Mouse (Mus musculus): ENCODE results near the gene S1pr4. TPM values are rescaled to one million over a fixed set of nuclear protein-coding genes. Genes with fewer than 3 reads are reported as not detected.
A peak's percentile ranks its signal among the peaks of the same experiment; 100 is the strongest.

Gene S1pr4
- polyA plus RNA-seq, 1 experiment from 2014 or later: 0.65 TPM

GRCm38 (mm10) chr10:81466881-81467280 lies 33.1 kb downstream of the S1pr4 start:
- Histone ChIP-seq H3K4me3 (no peak overlapping the region), H3K27ac (no peak overlapping the region), H3K36me3 (peaks cover 18% of the 10 kb centered on the region; the same call in 1 of the 2 replicates), H3K9ac (no peak overlapping the region), H3K4me2 (replicated peaks) (no peak overlapping the region), H3K27me3 (peaks cover 68% of the 10 kb centered on the region), H3K9me3 (replicated peaks) (no peaks in the 10 kb centered on the region), H3K4me1 (peaks cover 18% of the 10 kb centered on the region)
- WGBS: 68% methylated on average over 14 of the region's 14 CpGs
- ATAC-seq (ENCODE audit: low FRiP score): no peak

GRCm38 (mm10) chr10:81466066-81466465 lies 33.9 kb downstream of the S1pr4 start:
- Histone ChIP-seq H3K4me2 (replicated peaks) (no peak overlapping the region), H3K4me1 (peaks cover 14% of the 10 kb centered on the region), H3K27ac (no peak overlapping the region), H3K9ac (no peak overlapping the region), H3K4me3 (no peak overlapping the region), H3K36me3 (peaks cover 21% of the 10 kb centered on the region; the same call in 1 of the 2 replicates), H3K9me3 (replicated peaks) (no peaks in the 10 kb centered on the region), H3K27me3 (peaks cover 74% of the 10 kb centered on the region)
- 88% methylated on average over 2 of the region's 2 CpGs for WGBS
- no peak for ATAC-seq (ENCODE audit: low FRiP score)

- no peak overlapping the region for H3K9ac ChIP-seq
- ATAC-seq (ENCODE audit: low FRiP score): peak; percentile 14; the same call in 1 of the 2 replicates
- H3K4me1 ChIP-seq: peaks cover 9% of the 10 kb centered on the region
- H3K4me3 ChIP-seq: no peak overlapping the region
- no peak overlapping the region for H3K27ac ChIP-seq
- peaks cover 21% of the 10 kb centered on the region; the same call in 1 of the 2 replicates for H3K36me3 ChIP-seq
- H3K9me3 ChIP-seq (replicated peaks): no peaks in the 10 kb centered on the region
- H3K27me3 ChIP-seq: peaks cover 79% of the 10 kb centered on the region
- 4% methylated on average over 5 of the region's 5 CpGs for WGBS
- H3K4me2 ChIP-seq (replicated peaks): no peak overlapping the region
Measured at GRCm38 (mm10) chr10:81465265-81465645, 34.7 kb downstream of the S1pr4 start.

DNA sequence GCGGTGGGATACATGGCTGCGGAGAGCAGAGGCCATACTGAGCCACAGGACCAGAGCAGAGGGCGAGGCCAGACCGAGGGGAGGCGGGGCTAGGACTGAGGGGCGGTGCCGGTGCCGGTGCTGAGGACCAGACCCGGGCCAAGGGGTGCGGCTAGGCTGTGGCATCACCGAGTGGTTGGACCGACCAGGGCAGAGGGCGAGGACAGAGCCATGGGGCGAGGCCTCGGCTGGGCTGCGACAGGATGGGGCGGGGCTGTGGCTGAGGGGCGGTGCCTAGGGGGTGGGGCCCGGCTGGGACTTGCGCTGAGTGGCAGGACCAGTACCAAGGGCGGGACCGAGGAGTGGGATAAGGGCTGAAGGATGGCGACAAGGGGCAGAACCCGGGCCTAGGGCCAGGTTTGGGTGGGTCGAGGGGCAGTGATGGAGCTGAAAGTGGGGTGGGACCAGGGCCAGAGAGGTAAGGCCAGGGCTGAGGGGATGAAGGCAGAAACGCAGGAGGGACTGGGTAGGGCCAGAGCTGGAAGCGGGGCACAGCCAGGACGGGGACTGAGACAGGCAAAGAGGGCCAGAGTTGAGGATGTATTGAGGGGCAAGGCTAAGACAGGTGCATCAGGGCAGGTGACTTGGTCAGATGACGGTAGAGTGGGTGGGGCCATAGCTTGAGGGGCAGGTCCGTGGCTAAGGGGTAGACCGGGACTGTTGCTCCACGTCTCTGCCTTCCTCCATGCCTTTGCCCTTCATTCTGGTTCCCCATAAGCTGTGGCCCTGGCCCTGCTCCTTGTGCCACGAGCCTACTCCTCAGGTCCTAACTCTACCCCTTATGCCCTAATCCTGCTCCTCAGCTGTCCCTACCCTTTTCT lies 35.3 kb downstream of the S1pr4 start:
- no peaks in the 10 kb centered on the region for H3K9me3 ChIP-seq (replicated peaks)
- 2% methylated on average over 33 of the region's 33 CpGs for WGBS
- peak; percentile 83 for ATAC-seq (ENCODE audit: low FRiP score)
- H3K4me1 ChIP-seq: peaks cover 9% of the 10 kb centered on the region
- H3K4me2 ChIP-seq (replicated peaks): peak overlapping the region; percentile 49
- peak overlapping the region; percentile 31 for H3K4me3 ChIP-seq
- H3K9ac ChIP-seq: 0 out of 2 replicates have a peak overlapping the region, but pooled peaks have one; percentile 13
- H3K36me3 ChIP-seq: peaks cover 21% of the 10 kb centered on the region; the same call in 1 of the 2 replicates
- peaks cover 85% of the 10 kb centered on the region for H3K27me3 ChIP-seq
- no peak overlapping the region for H3K27ac ChIP-seq

DNA sequence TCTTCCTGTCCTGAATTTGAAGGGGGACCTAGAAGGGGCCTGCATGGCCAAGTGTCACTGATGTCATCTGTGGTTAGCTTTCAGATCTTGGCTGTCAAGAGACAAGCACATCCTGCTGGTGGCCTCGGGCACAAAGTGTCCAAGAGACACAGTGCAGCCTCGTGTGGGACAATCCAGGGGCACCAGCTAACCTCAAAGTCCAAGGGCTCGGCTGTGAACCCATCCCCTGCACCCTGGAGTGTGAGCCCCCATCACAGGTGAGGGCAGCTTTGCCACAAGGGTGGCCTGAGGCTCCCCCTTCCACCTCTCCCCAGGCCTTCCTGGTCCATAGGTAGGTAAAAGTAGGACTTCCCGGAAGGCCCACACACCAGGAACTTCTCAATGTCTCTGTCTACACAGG lies 36.4 kb downstream of the S1pr4 start:
- peaks cover 9% of the 10 kb centered on the region for H3K4me1 ChIP-seq
- peak overlapping the region; percentile 49; the same call in 1 of the 2 replicates for H3K4me2 ChIP-seq (replicated peaks)
- no peak overlapping the region for H3K9ac ChIP-seq
- peaks cover 17% of the 10 kb centered on the region; the same call in 1 of the 2 replicates for H3K36me3 ChIP-seq
- no peak overlapping the region for H3K4me3 ChIP-seq
- ATAC-seq (ENCODE audit: low FRiP score): no peak
- no peak overlapping the region for H3K27ac ChIP-seq
- no peaks in the 10 kb centered on the region for H3K9me3 ChIP-seq (replicated peaks)
- 75% methylated on average over 4 of the region's 4 CpGs for WGBS
- H3K27me3 ChIP-seq: peaks cover 88% of the 10 kb centered on the region

- H3K4me3 ChIP-seq: no peak overlapping the region
- ATAC-seq (ENCODE audit: low FRiP score): no peak
- 81% methylated on average over 7 of the region's 7 CpGs for WGBS
Measured at GRCm38 (mm10) chr10:81462917-81463316, 37.0 kb downstream of the S1pr4 start.

DNA sequence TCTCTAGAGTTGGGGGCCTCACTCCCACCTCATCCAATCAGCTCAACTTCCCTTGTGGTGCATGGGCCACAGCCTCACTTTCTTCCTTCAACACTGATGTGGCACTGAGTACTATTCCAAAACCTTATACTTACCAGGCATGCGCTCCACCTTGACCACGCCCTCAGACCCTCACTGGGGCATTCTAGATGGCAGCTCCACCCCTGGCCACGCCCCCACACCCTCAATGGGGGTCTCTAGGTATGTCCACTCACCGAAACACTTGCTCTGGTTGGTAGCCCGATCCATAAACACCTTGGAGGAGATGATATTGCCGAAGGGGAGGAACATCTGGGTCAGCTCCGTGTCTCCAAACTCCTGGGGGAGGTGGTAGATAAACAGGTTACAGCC lies 37.5 kb downstream of the S1pr4 start:
- no peak for ATAC-seq (ENCODE audit: low FRiP score)
- Histone ChIP-seq H3K9me3 (replicated peaks) (no peaks in the 10 kb centered on the region), H3K36me3 (peaks cover 13% of the 10 kb centered on the region; the same call in 1 of the 2 replicates), H3K27ac (no peak overlapping the region), H3K4me3 (no peak overlapping the region), H3K9ac (no peak overlapping the region), H3K27me3 (peaks cover 90% of the 10 kb centered on the region), H3K4me2 (replicated peaks) (no peak overlapping the region), H3K4me1 (peaks cover 9% of the 10 kb centered on the region)
- WGBS: 43% methylated on average over 7 of the region's 7 CpGs

More at GRCm38 (mm10) chr10:81462917-81463316, 37.0 kb downstream of the S1pr4 start:
- Histone ChIP-seq H3K9ac (no peak overlapping the region), H3K36me3 (peaks cover 17% of the 10 kb centered on the region; the same call in 1 of the 2 replicates), H3K4me2 (replicated peaks) (no peak overlapping the region), H3K27me3 (peaks cover 90% of the 10 kb centered on the region), H3K4me1 (peaks cover 9% of the 10 kb centered on the region), H3K9me3 (replicated peaks) (no peaks in the 10 kb centered on the region), H3K27ac (no peak overlapping the region)

DNA sequence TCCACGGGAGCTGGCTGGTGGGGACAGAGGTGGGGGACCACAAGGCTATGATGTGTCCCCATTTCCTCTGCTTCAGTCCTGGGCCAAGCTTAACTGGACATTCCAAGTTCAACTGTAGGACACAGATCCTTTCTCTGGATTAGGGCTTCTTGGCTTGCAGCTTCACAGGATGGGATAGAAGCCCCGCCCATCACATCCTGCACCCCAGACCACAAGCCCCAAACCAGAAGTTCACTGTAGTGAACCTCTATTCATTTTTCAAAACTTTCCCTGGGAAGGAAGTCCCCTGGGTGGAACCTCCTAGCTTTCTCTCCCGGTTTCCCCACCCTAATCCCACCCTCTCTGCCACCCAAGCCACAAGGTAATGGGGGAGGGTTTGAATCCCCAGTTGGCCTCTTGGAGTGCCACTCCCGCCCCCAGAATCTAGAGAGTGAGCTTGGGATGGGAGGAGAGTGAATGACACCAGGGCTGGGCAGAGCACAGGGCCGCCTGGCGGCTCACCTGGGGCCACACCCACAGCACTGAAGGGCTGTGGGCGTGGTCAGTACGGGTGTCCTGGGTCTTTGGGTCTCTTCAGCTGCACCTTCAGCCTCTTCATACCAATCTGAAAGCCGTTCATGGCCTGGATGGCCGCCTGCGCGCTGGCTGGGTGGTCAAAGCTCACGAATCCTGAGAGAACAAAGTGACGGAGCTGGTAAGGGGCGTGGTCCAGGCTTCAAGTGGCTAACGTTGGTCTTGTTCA lies 38.1 kb downstream of the S1pr4 start:
- Histone ChIP-seq H3K9ac (no peak overlapping the region), H3K27me3 (peaks cover 92% of the 10 kb centered on the region), H3K4me2 (replicated peaks) (no peak overlapping the region), H3K9me3 (replicated peaks) (no peaks in the 10 kb centered on the region), H3K36me3 (peaks cover 7% of the 10 kb centered on the region; the same call in 1 of the 2 replicates), H3K27ac (no peak overlapping the region), H3K4me3 (no peak overlapping the region), H3K4me1 (peaks cover 9% of the 10 kb centered on the region)
- 9% methylated on average over 16 of the region's 16 CpGs for WGBS
- ATAC-seq (ENCODE audit: low FRiP score): no peak

- H3K4me2 ChIP-seq (replicated peaks): no peak overlapping the region
- H3K4me1 ChIP-seq: peaks cover 9% of the 10 kb centered on the region
- H3K36me3 ChIP-seq: 0 out of 2 replicates have a peak, but pooled peaks cover 3% of the 10 kb centered on the region
- no peak for ATAC-seq (ENCODE audit: low FRiP score)
- no peak overlapping the region for H3K4me3 ChIP-seq
- peaks cover 94% of the 10 kb centered on the region for H3K27me3 ChIP-seq
- no peak overlapping the region for H3K27ac ChIP-seq
- no peak overlapping the region for H3K9ac ChIP-seq
- 33% methylated on average over 11 of the region's 11 CpGs for WGBS
- no peaks in the 10 kb centered on the region for H3K9me3 ChIP-seq (replicated peaks)
Measured at GRCm38 (mm10) chr10:81460951-81461350, 39.0 kb downstream of the S1pr4 start.

- Histone ChIP-seq H3K27ac (no peak overlapping the region), H3K9ac (no peak overlapping the region), H3K27me3 (peaks cover 95% of the 10 kb centered on the region), H3K4me2 (replicated peaks) (no peak overlapping the region), H3K36me3 (0 out of 2 replicates have a peak, but pooled peaks cover 3% of the 10 kb centered on the region), H3K4me1 (peaks cover 9% of the 10 kb centered on the region), H3K9me3 (replicated peaks) (no peaks in the 10 kb centered on the region), H3K4me3 (no peak overlapping the region)
- 24% methylated on average over 19 of the region's 20 CpGs for WGBS
- no peak for ATAC-seq (ENCODE audit: low FRiP score)
Measured at GRCm38 (mm10) chr10:81460471-81460870, 39.5 kb downstream of the S1pr4 start.

- H3K4me2 ChIP-seq (replicated peaks): no peak overlapping the region
- H3K36me3 ChIP-seq: 0 out of 2 replicates have a peak, but pooled peaks cover 3% of the 10 kb centered on the region
- H3K9me3 ChIP-seq (replicated peaks): no peaks in the 10 kb centered on the region
- ATAC-seq (ENCODE audit: low FRiP score): no peak
- no peaks in the 10 kb centered on the region; the same call in 1 of the 2 replicates for H3K4me1 ChIP-seq
- H3K27ac ChIP-seq: no peak overlapping the region
- H3K4me3 ChIP-seq: no peak overlapping the region
- WGBS: 68% methylated on average over 21 of the region's 21 CpGs
- no peak overlapping the region for H3K9ac ChIP-seq
- peaks cover 95% of the 10 kb centered on the region for H3K27me3 ChIP-seq
Measured at GRCm38 (mm10) chr10:81459399-81459798, 40.5 kb downstream of the S1pr4 start.

GRCm38 (mm10) chr10:81458267-81458666 lies 41.7 kb downstream of the S1pr4 start:
- 84% methylated on average over 6 of the region's 6 CpGs for whole genome bisulfite sequencing
- peaks cover 95% of the 10 kb centered on the region for H3K27me3 ChIP-seq
- no peaks in the 10 kb centered on the region for H3K9me3 ChIP-seq (replicated peaks)
- no peak overlapping the region for H3K4me3 ChIP-seq
- H3K4me2 ChIP-seq (replicated peaks): no peak overlapping the region
- no peaks in the 10 kb centered on the region for H3K4me1 ChIP-seq
- no peak overlapping the region for H3K27ac ChIP-seq
- H3K9ac ChIP-seq: no peak overlapping the region
- 0 out of 2 replicates have a peak, but pooled peaks cover 3% of the 10 kb centered on the region for H3K36me3 ChIP-seq
- no peak for ATAC-seq (ENCODE audit: low FRiP score)

Measured in hindbrain, embryonic 12.5 days (tissue).